Mouse (Mus musculus) liver, embryonic 14.5 days (tissue): ENCODE measurements around the gene Picalm. TPM values are rescaled to one million over a fixed set of nuclear protein-coding genes. Genes with fewer than 3 reads are reported as not detected.

Experiments
- ATAC-seq: fragments of 200-750 bp; cut with Nextera tagmentation; 2 replicates; pipeline ENCODE4 v1.8.0; 2017; ENCODE audit warnings: moderate number of reproducible peaks, mild to moderate bottlenecking, moderate library complexity; ENCODE audit not compliant: insufficient read depth
- DNase-seq, 3 experiments: peaks; one replicate each; pipeline ENCODE4 v3.0.0-alpha.2; 2012 to 2013; ENCODE audit warnings: low read depth in 3 of 3, low spot score in 3 of 3
- H3K27ac ChIP-seq: fragments of 300-500 bp; sonication (generic); 2 replicates; pipeline ENCODE4 v1.5.1; 2014; ENCODE audit warnings: moderate library complexity, mild to moderate bottlenecking, control low read depth, inconsistent platforms
- H3K27me3 ChIP-seq: fragments of 300-500 bp; sonication (generic); 2 replicates; pipeline ENCODE4 v1.6.1; 2014; ENCODE audit warnings: mild to moderate bottlenecking, low read length, moderate library complexity; ENCODE audit not compliant: control insufficient read depth, insufficient read depth
- H3K36me3 ChIP-seq: fragments of 300-500 bp; sonication (generic); replicated peaks from 2 replicates; pipeline ENCODE4 v1.6.1; 2014; ENCODE audit warnings: low read depth; ENCODE audit not compliant: control insufficient read depth, insufficient read depth
- H3K4me1 ChIP-seq, 2 experiments: fragments of 200-500 bp in 1 of 2; fragments of 300-500 bp in 1 of 2; sonication (generic) in 1 of 2; replicated peaks; 2 replicates each; pipeline ENCODE4 v1.6.1; 2012 to 2014; ENCODE audit warnings: antibody characterized with exemption in 1 of 2, inconsistent platforms in 1 of 2, low read length in 1 of 2; ENCODE audit not compliant: control insufficient read depth in 2 of 2, insufficient read depth in 2 of 2
- H3K4me2 ChIP-seq: fragments of 300-500 bp; sonication (generic); 2 replicates; pipeline ENCODE4 v1.6.1; 2014; ENCODE audit warnings: low read depth, mild to moderate bottlenecking, control low read depth, moderate library complexity
- H3K4me3 ChIP-seq, 2 experiments: fragments of 200-500 bp in 1 of 2; fragments of 300-500 bp in 1 of 2; sonication (generic) in 1 of 2; 2 replicates each; pipeline ENCODE4 v1.5.1; 2012 to 2014; ENCODE audit warnings: low read depth in 2 of 2, low read length in 2 of 2, mild to moderate bottlenecking in 2 of 2, control low read depth in 1 of 2, inconsistent platforms in 1 of 2, moderate library complexity in 1 of 2; ENCODE audit not compliant: insufficient read depth in 1 of 2
- H3K9ac ChIP-seq: fragments of 300-500 bp; sonication (generic); replicated peaks from 2 replicates; pipeline ENCODE4 v1.6.1; 2014; ENCODE audit warnings: mild to moderate bottlenecking, control low read depth, moderate library complexity
- H3K9me3 ChIP-seq: fragments of 300-500 bp; sonication (generic); 2 replicates; pipeline ENCODE4 v1.6.1; 2016; ENCODE audit warnings: low read length, mixed read lengths; ENCODE audit not compliant: control insufficient read depth
- CTCF ChIP-seq: IDR thresholded peaks from 2 replicates; pipeline ENCODE4 v1.5.1; 2016; ENCODE audit warnings: antibody characterized with exemption, low read depth, control low read depth
- EP300 ChIP-seq: IDR thresholded peaks from 2 replicates; pipeline ENCODE4 v1.6.1; 2016; ENCODE audit warnings: antibody characterized with exemption, low read depth
- WGBS: fragments of 180-500 bp; shearing (Covaris S2); extraction: QIAGEN DNeasy Blood & Tissue Kit; methylation state at CpG from one replicate; pipeline ENCODE4 v1.1.7; 2014; ENCODE audit not compliant: insufficient replicate concordance; 5-methylcytosine and 5-hydroxymethylcytosine counted together
- polyA plus RNA-seq, 2 experiments: library from polyadenylated mRNA; depleted of rRNA in 1 of 2; stranded (reverse) in 1 of 2; unstranded in 1 of 2; fragments of >200 nt; fragmentation: Nextera tagmentation in 1 of 2; extraction: Ambion mirVana in 1 of 2; gene quantifications; 2 replicates each; pipeline versions ENCODE4 v1.2.1 to v1.2.3; 2012 to 2014

The Picalm gene
- polyA plus RNA-seq, 2 experiments: 61.5 to 138 TPM

GRCm38 (mm10) chr7:90131376-90131651 is 1.3 kb downstream of the Picalm start:
- no peak for DNase-seq
- peak overlapping the region; percentile 91 for H3K9ac ChIP-seq
- peak overlapping the region; percentile 92 for H3K27ac ChIP-seq
- 0% methylated on average over 2 of the region's 2 CpGs for WGBS
- H3K36me3 ChIP-seq: peaks cover 3% of the 10 kb centered on the region
- H3K4me1 ChIP-seq: peaks cover 29 to 30% of the 10 kb centered on the region in 2 experiments
- H3K27me3 ChIP-seq: no peaks in the 10 kb centered on the region
- ATAC-seq: no peak
- H3K4me3 ChIP-seq: peak overlapping the region; percentile 84 to 98
- H3K4me2 ChIP-seq: peak overlapping the region; percentile 69
- no peaks in the 10 kb centered on the region for H3K9me3 ChIP-seq
- TF ChIP-seq CTCF (no peak), EP300 (no peak)

- peak overlapping the region; percentile 91 for H3K9ac ChIP-seq
- peak overlapping the region; percentile 84 to 98 for H3K4me3 ChIP-seq
- H3K36me3 ChIP-seq: peaks cover 6% of the 10 kb centered on the region
- peaks cover 33 to 35% of the 10 kb centered on the region in 2 experiments for H3K4me1 ChIP-seq
- H3K9me3 ChIP-seq: no peaks in the 10 kb centered on the region
- H3K27ac ChIP-seq: peak overlapping the region; percentile 92
- H3K4me2 ChIP-seq: peak overlapping the region; percentile 69
- no peaks in the 10 kb centered on the region for H3K27me3 ChIP-seq
- no peak for DNase-seq
- no peak for ATAC-seq
- WGBS: 10% methylated on average over 7 of the region's 7 CpGs
- no peak for TF ChIP-seq CTCF
- TF ChIP-seq EP300: peak; percentile 5; the same call in 1 of the 2 replicates
These were observed 1.8 kb downstream of the Picalm start for GRCm38 (mm10) chr7:90131831-90132241.

DNA sequence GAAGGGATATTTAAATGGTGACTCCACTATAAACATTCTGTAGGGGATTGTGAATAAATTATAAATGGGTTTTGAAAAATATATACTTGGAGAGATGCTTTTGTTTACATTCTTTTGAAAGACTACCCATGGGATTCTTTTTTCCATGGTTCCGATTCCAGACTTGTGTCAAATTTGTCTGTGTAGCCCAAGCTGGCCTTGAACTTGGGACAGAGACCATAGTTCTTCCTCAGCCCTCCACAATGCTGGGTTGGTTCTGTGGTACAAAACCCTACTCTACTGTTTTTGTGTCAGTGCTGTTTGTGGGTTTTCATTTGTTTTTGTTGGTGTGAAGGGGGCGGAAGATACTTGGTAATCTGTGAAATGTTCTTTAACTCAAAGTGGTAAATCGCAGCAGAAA is 2.3 kb downstream of the Picalm start:
- Histone ChIP-seq H3K9me3 (no peaks in the 10 kb centered on the region), H3K27ac (peak overlapping the region; percentile 92), H3K4me1 (peaks cover 35 to 36% of the 10 kb centered on the region in 2 experiments), H3K27me3 (no peaks in the 10 kb centered on the region), H3K4me2 (peak overlapping the region; percentile 69), H3K36me3 (peaks cover 6% of the 10 kb centered on the region), H3K9ac (peak overlapping the region; percentile 91), H3K4me3 (peak overlapping the region; percentile 84 to 98)
- TF ChIP-seq EP300 (no peak), CTCF (no peak)
- 22% methylated on average over 3 of the region's 3 CpGs for WGBS
- no peak for ATAC-seq
- DNase-seq: no peak

- Histone ChIP-seq H3K27ac (no peak overlapping the region; the same call in 1 of the 2 replicates), H3K36me3 (peaks cover 6% of the 10 kb centered on the region), H3K4me3 (peak overlapping the region in 1 of 2 experiments; percentile 26; a peak in 2 of 4 replicates), H3K9me3 (no peaks in the 10 kb centered on the region), H3K27me3 (no peaks in the 10 kb centered on the region), H3K4me1 (peaks cover 39 to 55% of the 10 kb centered on the region in 2 experiments), H3K4me2 (peak overlapping the region; percentile 69), H3K9ac (no peak overlapping the region)
- DNase-seq (no peak), ATAC-seq (no peak)
- TF ChIP-seq EP300 (no peak), CTCF (peak; percentile 46)
- 74% methylated on average over 3 of the region's 3 CpGs for WGBS
These were observed 6.7 kb downstream of the Picalm start for GRCm38 (mm10) chr7:90136736-90137135.

- H3K9ac ChIP-seq: peak overlapping the region; percentile 10; the same call in 1 of the 2 replicates
- WGBS: 68% methylated on average over 4 of the region's 4 CpGs
- peaks cover 6% of the 10 kb centered on the region for H3K36me3 ChIP-seq
- no peak for TF ChIP-seq CTCF
- no peak for TF ChIP-seq EP300
- H3K27me3 ChIP-seq: no peaks in the 10 kb centered on the region
- no peaks in the 10 kb centered on the region for H3K9me3 ChIP-seq
- no peak for ATAC-seq
- H3K4me3 ChIP-seq: no peak overlapping the region
- peak overlapping the region; percentile 49 for H3K4me2 ChIP-seq
- peak overlapping the region; percentile 8 for H3K27ac ChIP-seq
- H3K4me1 ChIP-seq: peaks cover 48 to 64% of the 10 kb centered on the region in 2 experiments
- no peak for DNase-seq
These were observed 8.3 kb downstream of the Picalm start for GRCm38 (mm10) chr7:90138359-90138758.
